In genomic region chr17:79999631-80000030, GRCm38 (mm10) we compare ENCODE assay signal across 18 mouse cellular contexts.
A peak's percentile ranks its signal among the peaks of the same experiment; 100 is the strongest.
DNase-seq lines count a peak whose midpoint lies in the region; ATAC-seq and TF ChIP-seq lines count a peak whose summit lies in the region.
"Had no signal": no experiment of that assay in that cellular context is flagged by ENCODE, and none has a peak within 500 bp of the region (broad histone marks: within the 10 kb centered on the region; RNA-seq: fewer than 3 reads in every experiment).

No protein-coding gene starts in this region.

- H3K79me2 ChIP-seq in heart, adult 2 months (replicated peaks; ENCODE audit: control insufficient read depth, insufficient read depth, low read length), result no peaks in the 10 kb centered on the region

- H3K4me3 ChIP-seq in heart, postnatal 0 days (ENCODE audit: low read depth, low read length), result no peak overlapping the region
- H3K4me3 ChIP-seq in heart, adult 2 months, result no peak overlapping the region
- H3K4me3 ChIP-seq: embryonic facial prominence, embryonic 12.5 days; embryonic facial prominence, embryonic 15.5 days; heart, embryonic 13.5 days; hindbrain, embryonic 12.5 days; hindbrain, embryonic 15.5 days had no signal

- no peak for DNase-seq in cerebellum, postnatal 4 days (ENCODE audit: low spot score in 2 of 2)
- DNase-seq in heart, postnatal 0 days (ENCODE audit: low spot score), result no peak
- DNase-seq in heart, adult 2 months, result no peak
- peak; percentile 67 for DNase-seq in thymus, postnatal 14 days
- no peak for DNase-seq in spleen, postnatal 4 days (ENCODE audit: low spot score in 2 of 2)
- no peak for DNase-seq in right cerebral cortex, postnatal 25 days
- DNase-seq: cerebellum, adult 18-20 months; cerebellum, adult 9-10 months; cerebellum, postnatal 14 days; forebrain, postnatal 0 days had no signal

- peak; percentile 45; the same call in 1 of the 2 replicates for ATAC-seq in cerebellum, adult (ENCODE audit: insufficient number of reproducible peaks, low FRiP score, low TSS enrichment)
- ATAC-seq in heart, postnatal 0 days (ENCODE audit: insufficient read depth, low read depth), result no peak
- ATAC-seq: activated CD4-positive, CD25-positive, alpha-beta regulatory T cell, adult 4 months; forebrain, embryonic 14.5 days; forebrain, postnatal 0 days had no signal

- WGBS in heart, postnatal 0 days, result 91% methylated on average over 14 of the region's 14 CpGs
- WGBS in heart, adult 2 months, result 93% methylated on average over 14 of the region's 14 CpGs

- TF ChIP-seq POLR2A in heart, adult 2 months (IDR thresholded peaks at IDR 0.05; ENCODE audit: insufficient read depth, low read depth, low read length), result no peak

- H3K27me3 ChIP-seq in heart, postnatal 0 days (ENCODE audit: control insufficient read depth, insufficient read depth, low read length), result no peaks in the 10 kb centered on the region
- no peaks in the 10 kb centered on the region for H3K27me3 ChIP-seq in heart, adult 2 months (ENCODE audit: control insufficient read depth, insufficient read depth, low read length)
- H3K27me3 ChIP-seq: embryonic facial prominence, embryonic 12.5 days; embryonic facial prominence, embryonic 15.5 days; heart, embryonic 13.5 days; hindbrain, embryonic 12.5 days; hindbrain, embryonic 15.5 days had no signal

- H3K9me3 ChIP-seq in heart, postnatal 0 days (replicated peaks; ENCODE audit: control insufficient read depth, low read length), result no peaks in the 10 kb centered on the region
- H3K9me3 ChIP-seq: embryonic facial prominence, embryonic 12.5 days; embryonic facial prominence, embryonic 15.5 days; heart, embryonic 13.5 days; hindbrain, embryonic 12.5 days; hindbrain, embryonic 15.5 days had no signal

- intact Hi-C loops in heart, adult 2 months (cut with DNase I), result no loop called here

- H3K4me1 ChIP-seq in heart, postnatal 0 days (ENCODE audit: control insufficient read depth, insufficient read depth), result no peaks in the 10 kb centered on the region
- H3K4me1 ChIP-seq in heart, adult 2 months (ENCODE audit: control insufficient read depth, insufficient read depth, low read length), result peaks cover 6% of the 10 kb centered on the region
- H3K4me1 ChIP-seq: embryonic facial prominence, embryonic 12.5 days; embryonic facial prominence, embryonic 15.5 days; heart, embryonic 13.5 days; hindbrain, embryonic 12.5 days; hindbrain, embryonic 15.5 days had no signal

- peak overlapping the region; percentile 11; the same call in 1 of the 2 replicates for H3K27ac ChIP-seq in heart, postnatal 0 days (ENCODE audit: low read depth)
- H3K27ac ChIP-seq in heart, adult 2 months, result no peak overlapping the region
- H3K27ac ChIP-seq: embryonic facial prominence, embryonic 12.5 days; embryonic facial prominence, embryonic 15.5 days; heart, embryonic 13.5 days; hindbrain, embryonic 12.5 days; hindbrain, embryonic 15.5 days had no signal

- H3K9ac ChIP-seq in heart, postnatal 0 days (replicated peaks; ENCODE audit: low read depth, low read length), result no peak overlapping the region
- no peak overlapping the region for H3K9ac ChIP-seq in heart, adult 2 months (ENCODE audit: low read depth, low read length)
- H3K9ac ChIP-seq: embryonic facial prominence, embryonic 12.5 days; embryonic facial prominence, embryonic 15.5 days; forebrain, postnatal 0 days; heart, embryonic 13.5 days; hindbrain, embryonic 12.5 days; hindbrain, embryonic 15.5 days had no signal

- no peak overlapping the region for H3K4me2 ChIP-seq in heart, postnatal 0 days (ENCODE audit: low read depth, low read length)
- H3K4me2 ChIP-seq: embryonic facial prominence, embryonic 12.5 days; embryonic facial prominence, embryonic 15.5 days; heart, embryonic 13.5 days; hindbrain, embryonic 12.5 days; hindbrain, embryonic 15.5 days had no signal

- no peaks in the 10 kb centered on the region for H3K36me3 ChIP-seq in heart, postnatal 0 days (replicated peaks; ENCODE audit: control insufficient read depth, insufficient read depth, low read length)
- no peaks in the 10 kb centered on the region for H3K36me3 ChIP-seq in heart, adult 2 months (ENCODE audit: control insufficient read depth, insufficient read depth, low read length)
- H3K36me3 ChIP-seq: embryonic facial prominence, embryonic 12.5 days; embryonic facial prominence, embryonic 15.5 days; heart, embryonic 13.5 days; hindbrain, embryonic 12.5 days; hindbrain, embryonic 15.5 days had no signal

- no peak for TF ChIP-seq CTCF in heart, postnatal 0 days (IDR thresholded peaks at IDR 0.05; ENCODE audit: low read depth)
- no peak for TF ChIP-seq CTCF in heart, adult 2 months (IDR thresholded peaks at IDR 0.05)

- no peak for TF ChIP-seq EP300 in heart, postnatal 0 days (IDR thresholded peaks at IDR 0.05; ENCODE audit: low read depth)
- TF ChIP-seq EP300 in heart, adult 2 months (IDR thresholded peaks at IDR 0.05; ENCODE audit: insufficient read depth, low read depth, low read length), result no peak
